Mouse (Mus musculus) spleen, postnatal 10 days (tissue): ENCODE measurements around the gene B4gat1.
"Not testable (repeated sequence)": the region's sequence is repeated elsewhere in the genome, so short reads cannot be mapped to it uniquely, and the experiment has no call there.

Experiments used
- DNase-seq, 2 experiments: peaks; one replicate each; pipeline ENCODE4 v3.0.0; 2021 to 2022; ENCODE audit warnings: low spot score in 2 of 2

The B4gat1 gene

DNA sequence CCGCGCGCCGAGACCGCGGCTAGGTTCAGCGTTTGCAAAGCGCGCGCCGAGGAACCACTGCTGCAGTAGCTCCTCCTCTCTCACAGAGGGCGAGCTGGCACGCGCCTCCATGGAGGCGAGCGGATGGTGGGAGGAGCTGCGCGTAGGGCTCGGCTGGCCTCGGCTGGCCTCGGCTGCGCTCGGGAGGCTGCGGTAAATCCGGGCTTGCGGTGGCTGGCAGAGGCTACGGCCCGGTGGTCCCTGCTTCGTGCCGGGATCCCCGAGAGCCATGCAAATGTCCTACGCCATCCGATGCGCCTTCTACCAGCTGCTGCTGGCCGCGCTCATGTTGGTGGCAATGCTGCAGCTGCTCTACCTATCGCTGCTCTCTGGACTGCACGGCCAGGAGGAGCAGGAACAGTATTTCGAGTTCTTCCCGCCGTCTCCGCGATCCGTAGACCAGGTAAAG is at the start of gene B4gat1, which contains the start of gene AC124502.3:
Gene B4gat1 (plus strand): TSS at position 118 of the 448 bp plus-strand sequence.
Gene AC124502.3 (plus strand): TSS at position 183 of the 448 bp plus-strand sequence.
- peak; percentile 69 to 87 for DNase-seq

DNA sequence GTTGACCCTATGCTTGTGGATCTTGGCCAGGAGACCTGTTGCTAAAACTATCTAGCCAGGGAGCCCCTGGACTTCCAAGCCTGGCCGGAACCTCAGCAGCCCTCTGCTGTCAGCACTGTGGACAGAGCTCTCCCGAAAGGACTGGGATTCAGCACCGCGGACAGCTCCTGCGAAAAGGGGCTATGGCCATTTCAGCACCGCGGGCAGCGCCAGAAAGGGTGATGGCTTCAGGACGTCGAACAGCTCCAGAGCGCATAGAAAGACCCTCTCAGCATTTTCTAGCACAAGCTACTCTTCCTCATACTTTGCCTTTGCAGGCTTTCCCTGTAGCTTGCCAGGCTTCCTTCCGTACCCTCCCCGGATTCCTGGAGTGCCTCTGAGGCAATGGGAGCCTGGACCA is 49.6 kb upstream of the B4gat1 start:
- DNase-seq: peak; percentile 80 to 92

DNA sequence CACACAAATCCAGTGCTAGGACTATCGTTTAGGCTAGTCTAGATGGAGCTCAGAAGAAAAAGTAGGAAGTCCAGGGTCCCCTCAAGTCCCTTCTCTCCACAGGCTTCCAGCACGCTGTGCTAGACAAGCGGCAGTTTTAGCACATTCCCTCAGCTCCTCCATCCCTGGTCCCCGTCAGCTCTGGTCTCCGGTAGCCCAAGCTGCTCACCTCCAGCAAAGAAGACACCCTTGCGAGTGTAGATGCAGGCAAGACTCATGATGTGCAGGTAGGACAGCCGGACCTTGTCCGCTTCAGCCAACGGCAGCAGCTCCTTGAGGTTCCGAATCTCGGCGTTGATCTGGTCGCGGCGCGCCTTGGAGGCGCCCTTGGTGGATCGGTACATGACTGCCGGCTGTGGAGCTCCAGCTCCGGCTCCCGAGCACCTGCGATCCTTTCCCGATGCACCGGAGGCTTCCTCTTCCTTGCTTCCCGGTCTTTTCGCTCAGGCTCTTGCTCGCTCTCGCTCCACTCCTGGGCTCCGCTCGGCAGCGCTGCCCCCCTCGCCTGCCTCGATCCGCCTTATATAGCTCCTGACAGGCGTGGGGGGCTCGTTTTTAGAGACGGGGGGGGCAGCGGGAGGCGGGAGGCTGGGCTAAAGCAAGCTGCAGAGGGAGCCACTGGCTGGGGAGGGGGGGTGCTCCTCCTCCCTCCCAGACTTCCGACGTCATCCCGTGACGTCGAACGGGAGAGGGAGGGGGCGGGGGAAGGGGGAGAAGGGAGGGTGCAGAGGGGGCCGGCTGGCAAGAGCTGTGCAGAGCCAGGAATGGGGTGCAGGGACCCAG is 49.0 kb upstream of the B4gat1 start:
- no peak for DNase-seq

DNA sequence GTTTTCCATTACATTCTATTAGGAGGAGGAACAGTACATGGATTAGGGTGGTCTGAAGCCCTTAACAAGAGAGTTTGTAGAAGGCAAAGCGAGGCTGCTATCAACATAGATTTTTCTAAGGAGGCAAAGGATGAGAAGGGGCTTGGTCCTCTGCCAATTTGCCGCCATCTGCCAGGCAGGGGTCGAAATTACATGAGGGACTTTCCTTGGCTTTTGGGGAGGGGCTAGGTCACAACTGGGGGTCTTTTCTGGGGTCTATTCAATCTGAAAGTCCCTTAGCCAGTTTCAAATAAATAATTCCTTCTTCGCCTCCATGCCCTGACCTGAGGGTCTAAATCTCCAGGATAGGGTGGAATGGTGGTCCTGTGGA is 48.4 kb upstream of the B4gat1 start, which contains the start of gene Npas4:
Gene Npas4 (minus strand): TSS at position 61 of the 370 bp plus-strand sequence.
- DNase-seq: no peak

DNA sequence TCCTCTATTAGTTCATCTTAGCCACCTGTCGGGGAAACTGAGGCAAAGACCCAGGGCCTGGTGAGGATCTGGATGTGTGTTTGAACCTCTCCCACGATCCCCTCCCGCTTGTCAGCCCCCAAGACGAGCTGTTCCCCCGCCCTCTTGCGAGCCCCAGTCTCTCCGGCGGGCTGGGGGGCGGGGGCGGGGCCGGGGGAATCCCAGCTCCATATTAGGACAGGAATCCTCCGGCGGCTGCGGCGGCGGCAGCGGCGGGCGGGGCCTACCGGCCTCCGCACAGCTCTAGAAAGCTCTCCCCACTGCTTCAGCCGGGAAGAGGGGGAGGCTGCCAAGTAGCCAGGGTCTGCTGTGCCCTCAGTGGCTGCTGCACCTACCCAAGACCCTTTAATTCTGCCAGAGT is 47.9 kb upstream of the B4gat1 start:
- DNase-seq: no peak

DNA sequence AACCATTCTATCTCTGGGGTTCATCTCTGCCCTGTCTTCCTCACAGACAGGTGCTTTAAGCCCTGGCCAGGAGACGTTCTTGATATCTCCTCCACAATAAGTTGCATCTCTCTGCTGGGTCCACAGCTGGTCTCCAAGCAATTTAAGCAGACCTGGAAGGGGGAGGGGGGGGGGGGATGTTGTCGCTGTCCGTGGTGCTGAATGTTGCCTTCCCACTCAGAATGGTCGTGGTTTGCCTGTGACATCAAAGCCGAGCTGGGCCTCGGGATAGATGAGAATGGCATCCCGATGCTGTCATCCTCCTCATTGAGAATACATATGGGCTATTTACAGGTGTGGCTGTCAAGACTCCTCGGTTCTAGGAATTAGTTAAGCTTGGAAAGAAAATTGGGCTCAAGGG is 46.3 kb upstream of the B4gat1 start:
- no peak for DNase-seq

DNA sequence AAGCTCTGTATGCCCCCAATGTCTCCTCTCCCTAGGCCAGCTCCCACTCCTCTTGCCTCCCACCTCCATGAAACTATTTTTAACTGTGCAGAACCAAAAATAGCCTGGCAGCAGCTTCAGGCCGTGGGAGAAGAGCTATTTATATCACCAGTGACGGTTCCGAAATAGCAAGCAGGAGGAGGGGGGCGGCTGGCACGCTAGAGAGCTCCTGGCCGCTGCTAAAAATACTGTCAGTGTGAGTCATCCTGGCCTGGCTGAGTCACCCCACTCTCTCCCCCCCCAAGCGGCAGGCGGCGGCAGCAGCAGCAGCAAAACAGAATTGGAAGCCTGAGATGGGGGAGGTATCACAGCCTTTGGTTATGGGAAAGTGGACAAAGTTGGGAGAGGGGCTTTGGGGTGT is 45.7 kb upstream of the B4gat1 start:
- DNase-seq: no peak

DNA sequence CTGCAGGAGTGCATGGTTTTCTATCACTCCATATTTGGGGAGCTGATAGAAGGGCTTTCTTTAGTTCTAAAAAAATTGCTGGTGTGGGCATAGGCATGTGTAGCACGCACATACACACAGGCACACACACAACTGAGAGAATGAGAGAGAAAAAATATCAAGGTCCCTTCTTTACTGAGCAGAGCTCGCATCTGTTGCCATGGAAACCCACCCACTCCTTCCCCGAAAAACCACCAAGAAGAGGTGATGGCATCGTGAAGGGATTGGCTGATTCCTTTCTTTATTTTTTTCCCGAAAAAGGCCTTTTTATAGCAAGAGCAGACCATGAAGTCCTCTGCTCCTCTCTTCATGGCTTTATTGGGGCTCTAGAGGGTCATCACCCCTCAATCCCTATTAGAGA is 44.6 kb upstream of the B4gat1 start:
- no peak for DNase-seq

DNA sequence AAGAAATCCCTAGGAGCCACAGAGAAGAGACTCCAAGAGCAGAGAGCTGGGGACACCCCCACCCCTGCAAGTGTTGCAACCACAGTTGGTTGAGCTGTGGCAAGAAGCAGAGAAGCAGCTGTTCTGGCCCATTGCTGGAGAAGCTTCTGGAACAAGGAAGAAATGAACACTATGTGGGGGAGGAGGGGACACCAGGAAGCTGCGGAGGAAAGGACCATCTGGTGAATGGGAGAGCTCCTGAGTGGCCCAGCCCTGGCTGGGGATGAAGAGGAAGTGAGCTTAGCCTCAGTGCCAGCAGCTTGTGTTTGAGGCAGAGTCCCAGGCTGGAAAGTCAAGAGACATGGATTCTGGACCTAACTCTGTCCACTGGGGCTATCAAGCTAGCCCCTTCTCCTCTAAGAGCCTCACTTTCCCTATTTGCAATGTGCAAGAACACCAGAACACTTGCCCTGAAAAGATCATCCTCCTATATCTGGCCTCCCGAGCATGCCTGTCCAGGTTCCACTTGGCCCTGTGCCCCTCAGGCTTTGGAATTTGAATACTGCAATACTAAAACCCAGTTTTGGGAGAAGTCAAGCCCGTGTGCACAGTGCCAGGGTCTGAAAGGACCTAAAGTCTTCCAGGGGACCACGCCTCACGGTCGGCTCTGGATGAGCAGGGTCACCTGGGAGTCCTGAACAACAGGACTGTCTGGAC is 39.0 kb upstream of the B4gat1 start:
- no peak for DNase-seq

DNA sequence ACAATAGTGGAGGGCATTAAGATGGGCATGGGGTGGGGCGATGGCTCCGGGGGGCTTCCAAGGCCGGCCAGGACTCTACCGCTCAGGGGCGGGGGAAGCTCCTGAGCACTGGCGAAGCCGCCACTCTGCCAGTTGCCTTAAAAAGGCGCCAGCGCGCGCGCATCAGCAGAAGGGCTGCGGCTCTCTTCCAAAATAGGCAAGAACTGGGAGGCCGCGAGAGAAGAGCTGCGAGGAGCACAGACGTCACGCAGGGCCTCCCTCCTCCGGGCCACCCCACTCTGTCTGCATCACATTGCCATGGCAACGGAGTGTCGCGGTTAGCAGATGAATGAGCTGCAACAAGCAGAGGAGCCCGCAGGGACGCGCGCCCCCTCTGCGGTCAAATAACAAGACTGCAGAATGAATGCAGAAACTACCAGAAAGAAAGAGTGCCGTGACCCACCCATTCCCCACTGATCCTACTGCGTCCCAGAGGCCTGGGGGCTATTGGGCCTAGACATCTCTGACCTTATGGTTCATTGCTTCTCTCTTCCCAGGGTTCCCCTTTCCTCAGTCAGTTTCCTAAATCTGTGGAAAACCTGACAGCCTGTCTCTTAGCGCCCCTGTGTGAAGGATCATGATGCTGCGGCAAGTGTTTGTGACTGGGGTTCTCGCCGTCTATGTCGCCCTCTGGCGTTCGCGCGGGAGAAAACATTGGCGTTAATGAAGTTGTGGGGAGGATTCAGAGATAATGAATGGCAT is 36.8 kb upstream of the B4gat1 start:
- DNase-seq: peak; percentile 58 to 81

DNA sequence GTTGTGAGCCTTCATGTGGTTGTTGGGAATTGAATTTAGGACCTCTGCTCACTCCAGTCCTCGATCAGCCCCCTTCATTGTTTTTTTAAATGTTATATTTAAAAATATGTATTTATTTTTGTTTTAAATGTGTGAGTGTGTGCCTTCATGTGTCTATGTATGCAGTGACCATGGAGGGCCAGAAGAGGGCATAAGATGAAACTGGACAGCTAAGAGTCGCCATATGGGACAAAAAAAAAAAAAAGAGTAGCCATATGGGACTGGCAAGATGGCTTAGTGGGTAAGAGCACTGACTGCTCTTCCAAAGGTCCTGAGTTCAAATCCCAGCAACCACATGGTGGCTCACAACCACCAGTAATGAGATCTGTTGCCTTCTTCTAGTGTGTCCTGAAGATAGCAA is 35.0 kb upstream of the B4gat1 start:
- DNase-seq: not testable (repeated sequence)

DNA sequence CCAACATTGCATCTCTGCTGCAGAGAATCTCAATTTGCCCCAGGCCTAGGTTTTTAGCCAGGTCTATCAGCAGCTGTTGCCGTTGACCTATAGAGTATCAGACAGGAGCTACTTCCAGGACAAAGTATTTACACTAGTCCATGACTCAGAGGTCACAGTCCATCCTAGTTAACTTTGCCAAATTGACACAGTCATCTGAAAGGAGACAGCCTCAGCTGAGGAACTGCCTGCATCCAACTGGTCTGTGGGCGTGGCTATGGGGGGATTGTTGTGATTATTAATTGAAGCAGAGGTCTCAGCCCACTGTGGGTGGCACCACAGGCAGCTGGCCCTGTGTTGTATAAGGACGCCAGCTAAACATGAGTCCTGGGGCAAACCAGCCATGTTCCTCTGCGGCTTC is 33.7 kb upstream of the B4gat1 start:
- no peak for DNase-seq

DNA sequence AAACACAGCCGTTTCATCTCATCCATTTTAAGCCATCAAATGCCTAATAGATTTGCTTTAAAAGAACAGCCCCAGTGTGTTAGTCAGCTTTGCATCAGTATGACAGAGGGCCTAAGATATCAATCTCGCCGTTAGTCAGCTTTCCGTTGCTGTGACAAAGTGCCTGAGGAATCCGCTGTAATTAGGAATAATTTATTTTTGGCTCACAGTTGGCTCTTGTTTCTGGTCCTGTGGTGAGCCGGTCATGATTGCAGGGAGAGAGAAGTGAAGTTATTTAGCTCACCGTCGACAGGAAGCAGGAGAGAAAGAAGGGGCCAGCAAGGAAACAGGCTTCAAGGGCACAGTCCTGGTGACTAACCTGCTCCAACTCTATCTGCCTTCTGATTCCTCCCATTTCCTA is 25.5 kb upstream of the B4gat1 start:
- no peak for DNase-seq

DNA sequence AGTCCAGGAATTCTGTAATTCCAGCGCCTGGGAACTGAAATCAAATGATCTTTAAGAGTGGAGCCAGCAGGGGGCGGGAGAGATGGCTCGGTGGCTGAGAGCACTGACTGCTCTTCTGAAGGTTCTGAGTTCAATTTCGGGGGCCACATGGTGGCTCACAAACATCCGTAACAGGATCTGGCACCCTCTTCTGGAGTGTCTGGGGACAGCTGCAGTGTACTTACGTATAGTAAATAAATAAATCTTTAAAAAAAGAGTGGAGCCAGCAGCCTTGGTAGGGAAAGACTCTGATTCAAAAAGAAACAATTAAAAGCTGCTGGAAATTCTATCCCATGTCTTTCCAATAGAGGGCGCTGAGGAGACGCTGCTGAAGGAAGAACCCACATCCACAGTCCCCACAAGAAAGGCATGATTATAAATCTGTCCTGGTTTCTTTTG is 23.6 kb upstream of the B4gat1 start:
- peak in 1 of 2 experiments; percentile 33 for DNase-seq

DNA sequence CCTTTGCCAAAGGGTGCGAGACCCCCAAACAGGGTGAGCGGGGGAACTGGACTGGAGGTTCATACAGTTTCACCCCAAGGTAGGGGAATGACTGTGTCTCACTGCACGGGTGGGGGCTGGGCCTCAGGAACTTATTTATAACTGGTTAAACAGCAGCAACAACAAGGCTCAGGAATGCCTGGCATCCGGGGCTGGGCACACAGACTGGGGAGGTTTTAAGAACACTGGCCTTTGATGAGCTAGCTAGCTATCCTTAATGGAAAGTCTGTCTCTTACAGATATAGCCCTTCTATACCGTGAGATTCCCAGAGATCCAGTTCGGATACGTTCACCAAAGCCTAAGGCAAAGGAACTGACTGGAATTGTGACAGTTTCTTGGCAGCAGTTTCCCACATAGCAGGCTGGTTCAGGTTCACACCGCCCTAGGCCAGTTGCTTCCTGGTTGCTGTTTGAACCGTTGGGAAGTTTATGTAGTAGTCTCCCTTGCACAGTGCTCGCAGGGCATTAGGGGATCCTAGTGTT is 22.3 kb upstream of the B4gat1 start:
- DNase-seq: no peak

DNA sequence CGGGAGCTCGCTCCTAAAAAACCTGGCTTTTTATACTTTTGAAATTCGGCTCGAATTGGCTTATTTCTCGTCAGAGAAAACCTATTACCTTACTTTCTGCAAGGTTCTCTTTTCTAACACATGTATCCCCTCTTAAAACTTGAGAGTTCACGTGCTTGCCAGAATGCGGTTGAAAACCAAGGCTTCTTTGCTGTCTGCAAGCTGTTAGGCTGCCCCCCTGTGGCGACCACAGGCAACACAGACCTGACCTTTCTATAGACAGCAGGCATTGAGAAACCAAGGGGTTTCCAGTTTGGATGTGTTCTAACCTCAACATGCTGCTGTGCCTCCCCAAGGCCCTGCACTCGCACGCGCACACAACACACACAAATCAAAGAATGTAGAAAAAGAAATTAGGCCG is 21.8 kb upstream of the B4gat1 start:
- DNase-seq: peak; percentile 53 to 86

DNA sequence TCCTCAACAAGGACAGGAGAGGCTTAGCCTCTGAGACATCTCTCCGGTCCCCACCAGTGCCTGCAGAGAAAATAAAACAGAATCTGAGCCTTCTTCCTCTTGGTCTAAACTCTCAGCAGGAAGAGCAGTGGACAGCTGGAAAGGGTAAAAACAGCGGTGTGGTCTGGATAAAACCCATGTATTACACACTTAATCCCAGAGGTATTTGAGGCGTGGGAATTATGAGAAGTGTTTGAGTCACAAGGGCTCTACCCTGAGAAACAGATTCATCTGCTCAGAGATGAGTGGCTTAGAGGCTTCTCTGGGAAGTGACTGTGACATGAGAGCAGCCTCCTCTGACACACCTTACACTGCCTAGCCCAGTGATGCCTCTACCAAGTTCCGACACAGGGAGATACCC is 21.0 kb upstream of the B4gat1 start:
- no peak for DNase-seq

DNA sequence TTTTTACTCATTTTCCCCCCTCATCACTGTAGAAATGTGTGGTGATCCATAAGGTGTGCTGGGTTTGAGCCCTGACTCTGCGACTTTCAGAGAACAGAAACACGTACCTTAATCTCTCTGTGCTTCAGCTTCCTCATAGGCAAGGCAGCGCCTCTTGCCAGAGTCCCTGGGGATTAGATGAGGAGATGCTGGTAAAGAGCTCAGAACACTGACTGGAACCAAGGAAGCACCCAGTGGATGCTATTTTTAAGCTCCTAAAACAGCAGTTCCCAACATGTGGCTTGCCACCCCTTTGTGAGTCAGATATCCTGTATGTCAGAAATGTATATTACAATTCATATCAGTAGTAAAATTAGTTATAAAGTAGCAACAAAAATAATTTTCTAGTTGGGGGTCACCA is 20.4 kb upstream of the B4gat1 start:
- no peak for DNase-seq

DNA sequence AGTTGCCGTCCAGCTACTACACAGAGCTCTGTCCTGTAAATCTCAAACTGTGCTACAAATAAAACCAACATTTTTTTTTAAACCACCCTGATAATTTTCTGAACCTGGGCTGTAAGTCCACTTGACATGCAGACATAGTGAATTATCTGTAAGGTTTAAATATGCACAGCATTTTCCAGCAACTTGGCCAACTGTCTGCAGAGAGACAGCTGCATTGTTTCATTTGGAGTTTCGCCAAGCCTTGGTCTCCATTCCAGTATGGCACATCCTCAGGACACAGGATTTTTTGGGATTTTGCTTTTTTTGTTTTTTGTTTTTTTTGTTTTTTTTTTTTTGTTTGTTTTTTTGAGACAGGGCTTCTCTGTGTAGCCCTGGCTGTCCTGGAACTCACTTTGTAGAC is 17.2 kb upstream of the B4gat1 start:
- DNase-seq: no peak

DNA sequence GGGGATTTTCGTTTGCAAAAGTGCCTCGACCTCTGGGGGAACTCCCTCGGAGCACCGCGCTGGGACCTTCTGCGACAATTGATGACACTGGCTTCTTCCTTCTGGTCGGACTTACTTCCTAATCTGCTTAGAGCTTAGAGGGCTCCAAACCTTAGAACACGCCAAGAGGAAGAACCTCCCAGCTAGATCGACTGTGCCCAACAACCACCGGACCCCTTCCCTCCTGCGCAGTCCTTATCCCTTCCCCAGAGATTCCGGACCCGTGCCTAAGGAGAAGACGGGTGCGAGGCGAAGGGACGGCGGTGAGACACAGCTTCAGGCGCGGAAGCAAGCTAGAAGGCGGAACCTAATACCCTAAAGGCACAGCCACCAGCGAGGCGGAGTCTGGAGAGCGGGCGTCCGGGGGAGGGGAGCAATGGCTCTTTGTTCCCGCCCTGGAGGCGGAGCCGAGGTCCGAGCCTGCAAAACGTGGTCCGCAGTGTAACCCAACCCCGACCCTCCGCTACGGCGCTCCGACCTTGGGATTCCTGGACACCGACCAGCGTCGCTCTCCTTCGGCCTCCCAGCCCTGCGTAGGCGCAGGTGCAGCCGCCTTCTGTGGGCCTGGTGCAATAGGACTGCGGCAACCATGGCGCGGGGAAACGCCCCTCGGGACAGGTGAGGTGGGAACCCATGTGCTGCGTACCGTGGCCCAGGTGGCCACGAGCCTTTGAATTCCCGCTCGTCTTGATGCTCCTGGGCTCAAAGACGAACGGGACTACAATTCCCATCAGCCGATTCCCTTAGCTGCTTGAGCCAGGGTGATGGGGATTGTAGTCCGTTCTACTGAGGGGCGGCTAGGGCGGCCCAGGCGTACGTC is 14.8 kb upstream of the B4gat1 start, which contains the start of gene Slc29a2:
Gene Slc29a2 (plus strand): TSS at position 240 of the 859 bp plus-strand sequence.
- peak; percentile 69 to 88 for DNase-seq

DNA sequence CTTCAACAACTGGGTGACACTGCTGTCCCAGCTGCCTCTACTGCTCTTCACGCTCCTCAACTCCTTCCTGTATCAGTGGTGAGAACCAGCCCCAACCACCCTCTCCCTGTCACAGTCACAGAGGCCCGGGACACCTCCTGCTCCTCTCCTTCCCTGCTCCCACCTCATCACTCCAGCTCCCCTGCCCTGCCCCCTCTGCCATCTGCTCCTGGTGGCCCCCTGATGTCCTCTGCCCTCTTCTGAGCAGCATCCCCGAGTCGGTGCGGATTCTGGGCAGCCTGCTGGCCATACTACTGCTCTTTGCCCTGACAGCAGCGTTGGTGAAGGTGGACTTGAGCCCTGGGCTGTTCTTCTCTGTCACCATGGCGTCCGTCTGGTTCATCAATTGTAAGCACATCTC is 12.5 kb upstream of the B4gat1 start:
- no peak for DNase-seq
